Comparison of ENCODE assay signal across 11 mouse cellular contexts in genomic region chr6:114987966-114988618, GRCm38 (mm10). TPM values are rescaled to one million over a fixed set of nuclear protein-coding genes. Genes with fewer than 3 reads are reported as not detected.
A peak's percentile ranks its signal among the peaks of the same experiment; 100 is the strongest.
DNase-seq lines count a peak whose midpoint lies in the region; ATAC-seq and TF ChIP-seq lines count a peak whose summit lies in the region.
"Had no signal": no experiment of that assay in that cellular context is flagged by ENCODE, and none has a peak within 500 bp of the region (broad histone marks: within the 10 kb centered on the region; RNA-seq: fewer than 3 reads in every experiment).

No protein-coding gene starts in this region.

- no peak for TF ChIP-seq CTCF in CH12.LX (conservative IDR thresholded peaks at IDR 0.05 in 1 of 2, IDR thresholded peaks at IDR 0.05 in 1 of 2; ENCODE audit: low read depth in 2 of 2, low read length in 2 of 2)
- TF ChIP-seq CTCF in kidney, postnatal 0 days (IDR thresholded peaks at IDR 0.05; ENCODE audit: low read depth): no peak
- TF ChIP-seq CTCF in heart, adult 2 months (IDR thresholded peaks at IDR 0.05): no peak

- ATAC-seq in embryonic facial prominence, embryonic 11.5 days (replicated peaks; ENCODE audit: insufficient number of reproducible peaks, low FRiP score, low TSS enrichment, low read depth): peak; percentile 49; the same call in 1 of the 2 replicates
- peak; percentile 71 for ATAC-seq in kidney, postnatal 0 days (replicated peaks; ENCODE audit: low FRiP score, low read depth)
- ATAC-seq: inflammation-experienced regulatory T-cells, adult 6 months had no signal

- H3K27ac ChIP-seq in CH12.LX (ENCODE audit: insufficient read depth, low read depth): peak overlapping the region; percentile 84
- H3K27ac ChIP-seq in embryonic facial prominence, embryonic 11.5 days (replicated peaks; ENCODE audit: low read depth, low read length): no peak overlapping the region
- H3K27ac ChIP-seq in kidney, postnatal 0 days: peak overlapping the region; percentile 77
- H3K27ac ChIP-seq in heart, adult 2 months: no peak overlapping the region
- H3K27ac ChIP-seq: liver, embryonic 14.5 days had no signal

- TF ChIP-seq RAD21 in CH12.LX (IDR thresholded peaks at IDR 0.05; ENCODE audit: low read depth, low read length): no peak

- peaks cover 40 to 60% of the 10 kb centered on the region in 2 experiments for H3K4me1 ChIP-seq in CH12.LX (ENCODE audit: control insufficient read depth in 1 of 2, insufficient read depth in 2 of 2)
- no peaks in the 10 kb centered on the region for H3K4me1 ChIP-seq in embryonic facial prominence, embryonic 11.5 days (ENCODE audit: control insufficient read depth, insufficient read depth, low read length)
- H3K4me1 ChIP-seq in kidney, postnatal 0 days (replicated peaks; ENCODE audit: insufficient read depth, low read length): no peaks in the 10 kb centered on the region
- no peaks in the 10 kb centered on the region for H3K4me1 ChIP-seq in heart, adult 2 months (ENCODE audit: control insufficient read depth, insufficient read depth, low read length)

- dilution Hi-C loops in CH12.LX (cut with MboI; ENCODE audit: extremely low pct_ligation_motif_present, extremely low pct_unique_long_range_greater_than_20kb, low sequenced_read_pairs): no loop called here

- no peaks in the 10 kb centered on the region for H3K27me3 ChIP-seq in CH12.LX (replicated peaks)
- no peaks in the 10 kb centered on the region for H3K27me3 ChIP-seq in embryonic facial prominence, embryonic 11.5 days (ENCODE audit: control insufficient read depth, insufficient read depth, low read length)
- H3K27me3 ChIP-seq in kidney, postnatal 0 days (ENCODE audit: insufficient read depth, low read length): no peaks in the 10 kb centered on the region
- no peaks in the 10 kb centered on the region for H3K27me3 ChIP-seq in heart, adult 2 months (ENCODE audit: control insufficient read depth, insufficient read depth, low read length)

- peak overlapping the region; percentile 50; the same call in 1 of the 2 replicates for H3K4me2 ChIP-seq in CH12.LX (ENCODE audit: insufficient read depth, low read depth, poor library complexity, severe bottlenecking)
- no peak overlapping the region for H3K4me2 ChIP-seq in embryonic facial prominence, embryonic 11.5 days (ENCODE audit: low read depth, low read length)
- H3K4me2 ChIP-seq in kidney, postnatal 0 days (ENCODE audit: low read length): no peak overlapping the region

- DNase-seq in CH12.LX (ENCODE audit: extremely low read depth): peak; percentile 53
- peak; percentile 36 for DNase-seq in embryonic facial prominence, embryonic 11.5 days (ENCODE audit: low spot score)
- DNase-seq in kidney, postnatal 0 days (ENCODE audit: low spot score): no peak
- peak; percentile 60 for DNase-seq in lung, postnatal 10 days
- DNase-seq in heart, adult 2 months: no peak
- no peak for DNase-seq in embryo, embryonic 10.5 days (ENCODE audit: low spot score)
- no peak for DNase-seq in retina, postnatal 1 day
- DNase-seq in frontal cortex, postnatal 14 days (ENCODE audit: low spot score in 2 of 2): no peak
- DNase-seq: right cerebral cortex, postnatal 25 days had no signal

- 0 out of 2 replicates have a peak, but pooled peaks have one; percentile 36 for TF ChIP-seq EP300 in CH12.LX (IDR thresholded peaks at IDR 0.05; ENCODE audit: low read length)
- TF ChIP-seq EP300 in heart, adult 2 months (IDR thresholded peaks at IDR 0.05; ENCODE audit: insufficient read depth, low read depth, low read length): no peak

- intact Hi-C loops in heart, adult 2 months (cut with DNase I): no loop called here

- TF ChIP-seq POLR2A in CH12.LX (IDR thresholded peaks at IDR 0.05; ENCODE audit: low read depth, low read length): peak; percentile 19; the same call in 1 of the 2 replicates
- no peak for TF ChIP-seq POLR2A in heart, adult 2 months (IDR thresholded peaks at IDR 0.05; ENCODE audit: insufficient read depth, low read depth, low read length)

- in situ Hi-C loops in CH12.LX (cut with MboI; ENCODE audit: low pct_ligation_motif_present, low pct_unique_long_range_greater_than_20kb, low sequenced_read_pairs): no loop called here

- no peaks in the 10 kb centered on the region for H3K79me2 ChIP-seq in CH12.LX (replicated peaks; ENCODE audit: control insufficient read depth, extremely low read depth, insufficient read depth, poor library complexity, severe bottlenecking)
- H3K79me2 ChIP-seq in heart, adult 2 months (replicated peaks; ENCODE audit: control insufficient read depth, insufficient read depth, low read length): no peaks in the 10 kb centered on the region

- whole genome bisulfite sequencing in embryonic facial prominence, embryonic 11.5 days: 61% methylated on average over 7 of the region's 7 CpGs
- 67% methylated on average over 7 of the region's 7 CpGs for WGBS in kidney, postnatal 0 days
- WGBS in heart, adult 2 months: 68% methylated on average over 7 of the region's 7 CpGs

- peaks cover 0 to 2% of the 10 kb centered on the region in 2 experiments for H3K36me3 ChIP-seq in CH12.LX (replicated peaks in 1 of 2; ENCODE audit: control insufficient read depth in 1 of 2, insufficient read depth in 1 of 2, low read length in 1 of 2)
- no peaks in the 10 kb centered on the region for H3K36me3 ChIP-seq in embryonic facial prominence, embryonic 11.5 days (replicated peaks; ENCODE audit: control insufficient read depth, insufficient read depth, low read depth, low read length)
- H3K36me3 ChIP-seq in kidney, postnatal 0 days (ENCODE audit: insufficient read depth, low read length): no peaks in the 10 kb centered on the region
- H3K36me3 ChIP-seq in heart, adult 2 months (ENCODE audit: control insufficient read depth, insufficient read depth, low read length): no peaks in the 10 kb centered on the region

- H3K9ac ChIP-seq in CH12.LX (ENCODE audit: insufficient read depth, low read depth): peak overlapping the region; percentile 35
- H3K9ac ChIP-seq in embryonic facial prominence, embryonic 11.5 days (replicated peaks; ENCODE audit: low read length): no peak overlapping the region
- H3K9ac ChIP-seq in kidney, postnatal 0 days (ENCODE audit: low read depth, low read length): no peak overlapping the region
- H3K9ac ChIP-seq in heart, adult 2 months (ENCODE audit: low read depth, low read length): no peak overlapping the region
- H3K9ac ChIP-seq: liver, embryonic 14.5 days had no signal

- no peaks in the 10 kb centered on the region for H3K9me3 ChIP-seq in CH12.LX (replicated peaks; ENCODE audit: low read length)
- H3K9me3 ChIP-seq in embryonic facial prominence, embryonic 11.5 days (replicated peaks; ENCODE audit: control insufficient read depth, low read length): no peaks in the 10 kb centered on the region
- no peaks in the 10 kb centered on the region for H3K9me3 ChIP-seq in kidney, postnatal 0 days (replicated peaks; ENCODE audit: low read length)

- no peak overlapping the region for H3K4me3 ChIP-seq in CH12.LX (replicated peaks in 1 of 3; ENCODE audit: low read depth in 2 of 3, low read length in 2 of 3, poor library complexity in 1 of 3)
- no peak overlapping the region for H3K4me3 ChIP-seq in embryonic facial prominence, embryonic 11.5 days (ENCODE audit: low read depth, low read length)
- no peak overlapping the region for H3K4me3 ChIP-seq in kidney, postnatal 0 days (replicated peaks; ENCODE audit: low read depth, low read length)
- H3K4me3 ChIP-seq in heart, adult 2 months: no peak overlapping the region

TF ChIP-seq in CH12.LX, 34 proteins besides CTCF, POLR2A, EP300 and RAD21:
- TF ChIP-seq BHLHE40 (IDR thresholded peaks at IDR 0.05; ENCODE audit: low read depth, low read length): peak; percentile 29; the same call in 1 of the 2 replicates
- TF ChIP-seq ELF1 (IDR thresholded peaks at IDR 0.05; ENCODE audit: low read depth, low read length): 0 out of 2 replicates have a peak, but pooled peaks have one; percentile 19
- TF ChIP-seq HCFC1 (IDR thresholded peaks at IDR 0.05; ENCODE audit: low read depth, low read length): no peak; the same call in 1 of the 2 replicates
- peak; percentile 33; the same call in 1 of the 2 replicates for TF ChIP-seq ETS1 (conservative IDR thresholded peaks at IDR 0.05; ENCODE audit: low read depth, low read length)
- no peak for TF ChIP-seq SIN3A (IDR thresholded peaks at IDR 0.05; ENCODE audit: low read length)
- no peak for TF ChIP-seq MAX (IDR thresholded peaks at IDR 0.05; ENCODE audit: low read length)
- TF ChIP-seq JUN (IDR thresholded peaks at IDR 0.05; ENCODE audit: insufficient read depth, low read depth, low read length): peak; percentile 48; the same call in 1 of the 2 replicates
- TF ChIP-seq NRF1 (IDR thresholded peaks at IDR 0.05; ENCODE audit: low read depth, low read length): no peak
- TF ChIP-seq TBP (conservative IDR thresholded peaks at IDR 0.05; ENCODE audit: low read depth, low read length): 0 out of 2 replicates have a peak, but pooled peaks have one; percentile 20
- TF ChIP-seq MYC (IDR thresholded peaks at IDR 0.05; ENCODE audit: low read depth, low read length): peak; percentile 78; the same call in 1 of the 2 replicates

RNA-seq across cellular contexts. Expression of gene Vgll4, which starts 18.3 kb away (rescaled TPM):
- total RNA-seq in CH12.LX (2012; rRNA removed) (73.7 and 85.1 TPM in 2 replicates), CH12.LX (2014; rRNA removed) (29.3 and 34.6 TPM in 2 replicates)
- polyA plus RNA-seq in CH12.LX (2012; ENCODE audit: insufficient read length, low read depth): 32.4 and 37.3 TPM in 2 replicates
- 58.9 and 68.2 TPM in 2 replicates for polyA plus RNA-seq in embryonic facial prominence, embryonic 11.5 days (2014; fragmentation: Nextera tagmentation; extraction: Ambion mirVana)
- 97.2 and 99.7 TPM in 2 replicates for polyA plus RNA-seq in kidney, postnatal 0 days (2015; fragmentation: Nextera tagmentation; extraction: Ambion mirVana)
- 10 to 100 TPM; 23.5 to 24.7 TPM for total RNA-seq in heart, adult 2 months (2021)
- 22.3 and 24.2 TPM in 2 replicates for polyA plus RNA-seq in heart, adult 2 months (2012; rRNA removed)

RNA-seq across cellular contexts. Expression of gene Tamm41, which starts 49.6 kb away (rescaled TPM):
- total RNA-seq in CH12.LX (2012; rRNA removed) (29.3 and 43.3 TPM in 2 replicates), CH12.LX (2014; rRNA removed) (39.8 and 40.5 TPM in 2 replicates)
- 40.4 and 41.1 TPM in 2 replicates for polyA plus RNA-seq in CH12.LX (2012; ENCODE audit: insufficient read length, low read depth)
- 81.7 TPM in 2 replicates for polyA plus RNA-seq in embryonic facial prominence, embryonic 11.5 days (2014; fragmentation: Nextera tagmentation; extraction: Ambion mirVana)
- 52.3 and 58.3 TPM in 2 replicates for polyA plus RNA-seq in kidney, postnatal 0 days (2015; fragmentation: Nextera tagmentation; extraction: Ambion mirVana)
- total RNA-seq in heart, adult 2 months (2021): 10 to 100 TPM; 11.3 to 12.8 TPM
- polyA plus RNA-seq in heart, adult 2 months (2012; rRNA removed): 12.9 and 13.9 TPM in 2 replicates

Comparison
In these comparisons a context has a peak if more than half of its experiments do, and no peak if none do; other contexts are left out.
1. DNase-seq: peak in CH12.LX (single experiment), embryonic facial prominence, embryonic 11.5 days (single experiment) and lung, postnatal 10 days (single experiment); none in kidney, postnatal 0 days (single experiment), heart, adult 2 months (0 of 2), embryo, embryonic 10.5 days (single experiment), retina, postnatal 1 day (single experiment) and frontal cortex, postnatal 14 days (0 of 2).
2. H3K27ac ChIP-seq: peak in CH12.LX (single experiment) and kidney, postnatal 0 days (single experiment); none in embryonic facial prominence, embryonic 11.5 days (single experiment) and heart, adult 2 months (single experiment).